Mouse (Mus musculus): ENCODE measurements around the gene Lrrc14b. TPM values are rescaled to one million over a fixed set of nuclear protein-coding genes. Genes with fewer than 3 reads are reported as not detected.

Lrrc14b gene
- total RNA-seq, 1 experiment from 2014 or later = 0.24 TPM

Small RNA genes within 50 kb of the gene (microRNA-seq; reads per million reads assigned to microRNA genes)
- gene Mir692-3 = 0 reads per million in 2 experiments

Other genes with a start within 250 kb of the Lrrc14b start
- 0.09 TPM in 1 of 2 replicates, not detected in the other for gene Slc9a3, start 242.5 kb downstream of the Lrrc14b start, total RNA-seq (2021)
- 47.9 and 67.9 TPM in 2 replicates for gene Exoc3, start 155.3 kb downstream of the Lrrc14b start, total RNA-seq (2021)
- 1.1 and 1.7 TPM in 2 replicates for gene Ahrr, start 71.7 kb downstream of the Lrrc14b start, total RNA-seq (2021)
- gene Pdcd6, start 46.4 kb downstream of the Lrrc14b start, total RNA-seq (2021) = 147 and 161 TPM in 2 replicates
- gene Sdha, start 13.7 kb downstream of the Lrrc14b start, total RNA-seq (2021) = 591 and 621 TPM in 2 replicates
- gene Ccdc127, start 13.7 kb downstream of the Lrrc14b start, total RNA-seq (2021) = 52.4 and 57.8 TPM in 2 replicates
- gene Zfp72, start 26.8 kb upstream of the Lrrc14b start, total RNA-seq (2021) = 4.4 and 4.7 TPM in 2 replicates
- 719 and 903 TPM in 2 replicates for gene Ftl1-ps1, start 35.7 kb upstream of the Lrrc14b start, total RNA-seq (2021)
- 13.7 and 13.8 TPM in 2 replicates for gene Zfp825, start 130.0 kb upstream of the Lrrc14b start, total RNA-seq (2021)